Mouse (Mus musculus) small intestine, adult 2 months (tissue): ENCODE measurements around the gene Snrpg. TPM values are rescaled to one million over a fixed set of nuclear protein-coding genes. Genes with fewer than 3 reads are reported as not detected.

Experiments
- H3K27ac ChIP-seq: fragments of 200-500 bp; 2 replicates; pipeline ENCODE4 v1.5.1; 2012; ENCODE audit warnings: low read depth, low read length, control low read depth, inconsistent platforms; ENCODE audit not compliant: insufficient read depth
- H3K27me3 ChIP-seq: fragments of 200-500 bp; 2 replicates; pipeline ENCODE4 v1.6.1; 2012; ENCODE audit warnings: mild to moderate bottlenecking, moderate library complexity, low read length, inconsistent platforms; ENCODE audit not compliant: control insufficient read depth, insufficient read depth
- H3K36me3 ChIP-seq: fragments of 200-500 bp; 2 replicates; pipeline ENCODE4 v1.6.1; 2012; ENCODE audit warnings: mild to moderate bottlenecking, low read length, control low read depth, inconsistent platforms; ENCODE audit not compliant: control insufficient read depth, insufficient read depth
- H3K4me1 ChIP-seq: fragments of 200-500 bp; 2 replicates; pipeline ENCODE4 v1.6.1; 2012; ENCODE audit warnings: low read length, inconsistent platforms, mixed read lengths; ENCODE audit not compliant: control insufficient read depth, insufficient read depth, insufficient read length
- H3K4me3 ChIP-seq: fragments of 200-500 bp; 2 replicates; pipeline ENCODE4 v1.5.1; 2012; ENCODE audit warnings: low read depth, mild to moderate bottlenecking, control low read depth, inconsistent platforms, low read length, moderate library complexity
- CTCF ChIP-seq: fragments of 200-500 bp; IDR thresholded peaks from 2 replicates; pipeline ENCODE4 v1.5.1; 2012; ENCODE audit warnings: low read depth, mild to moderate bottlenecking, control low read depth, inconsistent platforms, low read length, moderate library complexity, mixed read lengths; ENCODE audit not compliant: insufficient replicate concordance, insufficient read length; ENCODE audit errors: extremely low read depth
- POLR2A ChIP-seq: fragments of 200-500 bp; IDR thresholded peaks from 2 replicates; pipeline ENCODE4 v1.6.1; 2012; ENCODE audit warnings: low read depth, mild to moderate bottlenecking, control low read depth, inconsistent platforms, low read length, moderate library complexity
- WGBS: fragments of 180-500 bp; shearing (Covaris S2); methylation state at CpG from one replicate; pipeline ENCODE4 v1.1.7; 2018; 5-methylcytosine and 5-hydroxymethylcytosine counted together
- polyA plus RNA-seq: library from polyadenylated mRNA; depleted of rRNA; stranded (reverse); fragments of >200 nt; gene quantifications from 2 replicates; pipeline ENCODE4 v1.2.3, GENCODE M21; 2012

Gene Snrpg
- polyA plus RNA-seq, 1 experiment: 15.3 TPM

DNA sequence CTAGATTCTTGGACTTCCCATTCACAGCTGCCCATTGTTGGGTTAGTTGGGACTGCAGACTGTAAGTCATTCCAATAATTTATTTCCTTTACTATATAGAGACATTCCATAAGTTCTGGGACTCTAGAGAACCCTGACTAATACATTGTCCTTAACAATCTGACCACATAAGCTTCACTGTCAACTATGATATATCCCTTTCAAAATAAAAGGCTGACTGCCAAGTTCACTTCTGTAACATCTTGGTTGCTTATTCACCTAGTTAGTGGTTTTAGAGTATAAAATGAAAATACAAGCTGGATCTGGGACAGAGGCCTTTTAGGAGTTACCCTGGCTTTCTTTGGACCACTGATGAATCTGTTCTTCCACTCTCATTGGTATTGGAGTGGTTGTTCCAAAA is 11.4 kb downstream of the Snrpg start:
- Histone ChIP-seq H3K27ac (no peak overlapping the region), H3K36me3 (peaks cover 14% of the 10 kb centered on the region), H3K4me3 (no peak overlapping the region), H3K27me3 (no peaks in the 10 kb centered on the region), H3K4me1 (no peaks in the 10 kb centered on the region)
- no peak for TF ChIP-seq POLR2A
- no peak for TF ChIP-seq CTCF

- H3K4me1 ChIP-seq: no peaks in the 10 kb centered on the region
- H3K36me3 ChIP-seq: peaks cover 16% of the 10 kb centered on the region
- H3K27me3 ChIP-seq: no peaks in the 10 kb centered on the region
- TF ChIP-seq POLR2A (no peak), CTCF (no peak)
- WGBS: 58% methylated on average over 16 of the region's 16 CpGs
- no peak overlapping the region for H3K4me3 ChIP-seq
- H3K27ac ChIP-seq: no peak overlapping the region
Observed at GRCm38 (mm10) chr6:86383370-86383769, 12.3 kb downstream of the Snrpg start.

- H3K27ac ChIP-seq: no peak overlapping the region
- WGBS: 50% methylated on average over 4 of the region's 4 CpGs
Observed at GRCm38 (mm10) chr6:86384692-86385091, 13.6 kb downstream of the Snrpg start.

DNA sequence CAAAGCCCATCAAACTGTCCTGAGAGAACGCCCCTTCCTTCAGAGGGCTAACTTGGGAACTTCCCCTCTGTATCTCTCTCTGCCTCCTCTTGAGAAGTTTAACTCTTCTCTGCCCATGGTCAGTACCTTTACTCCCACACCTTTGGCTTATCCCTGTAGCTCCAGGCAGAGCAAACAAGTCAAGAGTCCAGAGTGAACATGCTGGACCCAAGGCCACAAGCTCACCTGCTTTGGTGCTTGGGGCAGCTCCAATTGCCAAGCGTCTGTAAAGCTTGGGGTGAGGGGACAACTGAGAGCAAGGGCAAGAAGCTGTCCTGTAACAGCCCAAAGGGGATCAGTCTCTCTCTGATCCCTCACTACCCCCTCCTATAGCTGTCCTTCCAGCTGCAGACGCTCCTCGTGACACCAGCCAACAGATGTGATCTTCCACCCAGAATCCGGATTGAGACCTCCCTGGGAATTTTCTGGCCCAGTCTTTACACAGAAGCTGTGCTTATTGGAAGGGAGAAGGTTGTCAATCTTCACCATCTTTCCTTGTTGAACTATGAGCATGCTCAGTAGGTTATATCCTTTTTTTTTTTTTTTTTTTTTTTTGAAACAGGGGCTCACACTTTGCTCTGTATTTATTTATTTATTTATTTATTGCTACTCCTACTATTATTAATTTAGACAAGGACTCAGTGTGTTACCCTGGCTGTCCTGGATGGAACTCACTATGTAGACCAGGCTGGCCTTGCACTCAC is 14.4 kb downstream of the Snrpg start:
- 85% methylated on average over 5 of the region's 5 CpGs for WGBS
- Histone ChIP-seq H3K4me3 (no peak overlapping the region), H3K4me1 (no peaks in the 10 kb centered on the region), H3K36me3 (peaks cover 25% of the 10 kb centered on the region), H3K27me3 (no peaks in the 10 kb centered on the region), H3K27ac (no peak overlapping the region)
- no peak for TF ChIP-seq POLR2A
- no peak for TF ChIP-seq CTCF

More at GRCm38 (mm10) chr6:86384692-86385091, 13.6 kb downstream of the Snrpg start:
- peaks cover 18% of the 10 kb centered on the region for H3K36me3 ChIP-seq
- H3K4me3 ChIP-seq: no peak overlapping the region
- H3K27me3 ChIP-seq: no peaks in the 10 kb centered on the region
- no peak for TF ChIP-seq POLR2A
- no peak for TF ChIP-seq CTCF
- H3K4me1 ChIP-seq: no peaks in the 10 kb centered on the region

- TF ChIP-seq POLR2A (no peak), CTCF (no peak)
- WGBS: 90% methylated on average over 12 of the region's 12 CpGs
- no peak overlapping the region for H3K4me3 ChIP-seq
- no peak overlapping the region for H3K27ac ChIP-seq
- no peaks in the 10 kb centered on the region for H3K4me1 ChIP-seq
- no peaks in the 10 kb centered on the region for H3K27me3 ChIP-seq
- peaks cover 42% of the 10 kb centered on the region for H3K36me3 ChIP-seq
Observed at GRCm38 (mm10) chr6:86387313-86387712, 16.2 kb downstream of the Snrpg start.

- no peaks in the 10 kb centered on the region for H3K27me3 ChIP-seq
- WGBS: 81% methylated on average over 18 of the region's 18 CpGs
- no peak overlapping the region for H3K27ac ChIP-seq
- no peak overlapping the region for H3K4me3 ChIP-seq
- peaks cover 42% of the 10 kb centered on the region for H3K36me3 ChIP-seq
- TF ChIP-seq POLR2A (no peak), CTCF (no peak)
- no peaks in the 10 kb centered on the region for H3K4me1 ChIP-seq
Observed at GRCm38 (mm10) chr6:86388461-86388860, 17.4 kb downstream of the Snrpg start.

- WGBS: 94% methylated on average over 5 of the region's 5 CpGs
Observed at GRCm38 (mm10) chr6:86391326-86391725, 20.2 kb downstream of the Snrpg start.

GRCm38 (mm10) chr6:86393187-86393586 is 22.1 kb downstream of the Snrpg start:
- TF ChIP-seq CTCF (no peak), POLR2A (no peak)
- 94% methylated on average over 1 of the region's 1 CpGs for WGBS
- Histone ChIP-seq H3K27me3 (no peaks in the 10 kb centered on the region), H3K27ac (no peak overlapping the region), H3K4me1 (peaks cover 7% of the 10 kb centered on the region; the same call in 1 of the 2 replicates), H3K36me3 (peaks cover 40% of the 10 kb centered on the region), H3K4me3 (no peak overlapping the region)

More at GRCm38 (mm10) chr6:86391326-86391725, 20.2 kb downstream of the Snrpg start:
- Histone ChIP-seq H3K27ac (no peak overlapping the region), H3K4me1 (peaks cover 2% of the 10 kb centered on the region; the same call in 1 of the 2 replicates), H3K36me3 (peaks cover 44% of the 10 kb centered on the region), H3K27me3 (no peaks in the 10 kb centered on the region), H3K4me3 (no peak overlapping the region)
- TF ChIP-seq CTCF (no peak), POLR2A (no peak)
